Mouse (Mus musculus) mammary gland, adult 2 months (tissue): Measurements from ENCODE around the gene Podxl. TPM values are rescaled to one million over a fixed set of nuclear protein-coding genes. Genes with fewer than 3 reads are reported as not detected.

Source experiments
- polyA plus RNA-seq: library from polyadenylated mRNA; depleted of rRNA; stranded (reverse); fragments of >200 nt; gene quantifications from 2 replicates; pipeline ENCODE4 v1.2.3, GENCODE M21; 2012; ENCODE audit warnings: low replicate concordance; rRNA removed

The Podxl gene
- polyA plus RNA-seq, result 55.0 and 68.8 TPM in 2 replicates

GRCm38 (mm10) chr6:31563235-31564181, at the start of gene Podxl:
Podxl (minus strand) TSS chr6:31563981.

Other genes starting within 250 kb of the Podxl start
- gene Mkln1, start 165.2 kb downstream of the Podxl start, polyA plus RNA-seq, result 17.1 and 53.4 TPM in 2 replicates